Mouse (Mus musculus) embryo, embryonic 10 days (tissue): ENCODE results near the gene Eps8l1.

Experiments used
- DNase-seq: peaks from one replicate; pipeline ENCODE4 v3.0.0-alpha.2; 2015; ENCODE audit warnings: low spot score

Eps8l1 gene

GRCm38 (mm10) chr7:4508739-4509116, 48.3 kb downstream of the Eps8l1 start:
- DNase-seq, result no peak

- peak; percentile 83 for DNase-seq
These were observed 49.6 kb downstream of the Eps8l1 start for GRCm38 (mm10) chr7:4509863-4510608.

- DNase-seq, result no peak
These were observed 51.2 kb downstream of the Eps8l1 start for GRCm38 (mm10) chr7:4511489-4512224.

GRCm38 (mm10) chr7:4513236-4513635, 52.8 kb downstream of the Eps8l1 start:
- DNase-seq, result peak; percentile 60

GRCm38 (mm10) chr7:4513829-4514712, 53.6 kb downstream of the Eps8l1 start:
- no peak for DNase-seq

- no peak for DNase-seq
These were observed 55.4 kb downstream of the Eps8l1 start for GRCm38 (mm10) chr7:4515853-4516252.

GRCm38 (mm10) chr7:4516332-4517050, 56.0 kb downstream of the Eps8l1 start, which contains the start of gene Tnnt1:
Gene Tnnt1 (minus strand): TSS chr7:4516382.
- DNase-seq, result peak; percentile 56

- DNase-seq, result no peak
These were observed 58.0 kb downstream of the Eps8l1 start for GRCm38 (mm10) chr7:4518487-4518886.

- DNase-seq, result no peak
These were observed 60.9 kb downstream of the Eps8l1 start for GRCm38 (mm10) chr7:4521231-4522003.

GRCm38 (mm10) chr7:4522292-4522691, 61.8 kb downstream of the Eps8l1 start:
- DNase-seq, result no peak

GRCm38 (mm10) chr7:4523205-4524130, 63.0 kb downstream of the Eps8l1 start:
- no peak for DNase-seq

- peak; percentile 79 for DNase-seq
These were observed 63.9 kb downstream of the Eps8l1 start, which contains the start of gene Tnni3 for GRCm38 (mm10) chr7:4524212-4524922. Gene Tnni3 (minus strand): TSS chr7:4524229.

- peak; percentile 93 for DNase-seq
These were observed 66.1 kb downstream of the Eps8l1 start for GRCm38 (mm10) chr7:4526341-4527301.

- no peak for DNase-seq
These were observed 66.8 kb downstream of the Eps8l1 start for GRCm38 (mm10) chr7:4527302-4527689.
